Comparison of ENCODE assay signal across 23 mouse cellular contexts in the genomic region with DNA sequence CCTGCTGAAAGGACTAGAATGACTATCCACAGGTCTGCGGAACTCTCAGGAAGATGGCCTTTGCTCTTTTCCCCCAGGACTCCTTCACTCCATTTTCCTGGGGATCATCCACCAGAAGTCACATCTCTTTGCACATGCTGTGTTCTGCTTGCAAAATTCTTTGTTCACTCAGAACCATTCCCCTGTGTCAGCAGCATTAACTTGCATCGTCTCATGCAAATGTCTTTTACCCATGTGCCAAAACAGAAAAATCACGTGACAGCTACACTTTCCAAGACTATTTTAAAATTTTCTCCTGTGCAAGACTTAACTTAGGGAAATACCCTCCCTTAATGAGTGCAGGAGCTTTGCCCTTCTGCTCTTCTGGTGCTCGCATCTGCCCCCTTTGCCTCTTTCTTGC.
"Had no signal": no experiment of that assay in that cellular context is flagged by ENCODE, and none has a peak within 500 bp of the region (broad histone marks: within the 10 kb centered on the region; RNA-seq: fewer than 3 reads in every experiment).

No protein-coding gene starts in this region.

- H3K36me3 ChIP-seq: lung, embryonic 15.5 days; midbrain, embryonic 10.5 days; midbrain, embryonic 12.5 days; neural tube, embryonic 13.5 days; neural tube, embryonic 15.5 days had no signal

- H3K9me3 ChIP-seq: lung, embryonic 15.5 days; megakaryocyte, embryonic 14.5 days; midbrain, embryonic 10.5 days; midbrain, embryonic 12.5 days; neural tube, embryonic 13.5 days; neural tube, embryonic 15.5 days had no signal

- H3K4me3 ChIP-seq: lung, embryonic 15.5 days; megakaryocyte, embryonic 14.5 days; midbrain, embryonic 10.5 days; midbrain, embryonic 12.5 days; myocyte; neural tube, embryonic 13.5 days; neural tube, embryonic 15.5 days had no signal

- H3K27me3 ChIP-seq: lung, embryonic 15.5 days; megakaryocyte, embryonic 14.5 days; midbrain, embryonic 12.5 days; neural tube, embryonic 13.5 days; neural tube, embryonic 15.5 days had no signal

- DNase-seq: liver, postnatal 0 days; lung, adult 2 months; lung, postnatal 14 days; lung, postnatal 36 days; midbrain, embryonic 14.5 days; retina, postnatal 1 day; right cerebral cortex, adult 18-20 months; right cerebral cortex, postnatal 25 days; right cerebral cortex, postnatal 4 days; spleen, adult 18-20 months; thymus, adult 18-20 months; thymus, postnatal 14 days; thymus, postnatal 36 days had no signal

- H3K9ac ChIP-seq: liver, postnatal 0 days; lung, embryonic 15.5 days; midbrain, embryonic 12.5 days; neural tube, embryonic 13.5 days; neural tube, embryonic 15.5 days had no signal

- H3K4me1 ChIP-seq: megakaryocyte, embryonic 14.5 days had no signal

- H3K4me2 ChIP-seq: lung, embryonic 15.5 days; midbrain, embryonic 12.5 days; neural tube, embryonic 13.5 days; neural tube, embryonic 15.5 days had no signal

- H3K27ac ChIP-seq: lung, embryonic 15.5 days; macrophage; midbrain, embryonic 10.5 days; midbrain, embryonic 12.5 days; neural tube, embryonic 13.5 days; neural tube, embryonic 15.5 days had no signal

- ATAC-seq: liver, postnatal 0 days; lung, postnatal 0 days; midbrain, embryonic 16.5 days had no signal
